In the genomic region with DNA sequence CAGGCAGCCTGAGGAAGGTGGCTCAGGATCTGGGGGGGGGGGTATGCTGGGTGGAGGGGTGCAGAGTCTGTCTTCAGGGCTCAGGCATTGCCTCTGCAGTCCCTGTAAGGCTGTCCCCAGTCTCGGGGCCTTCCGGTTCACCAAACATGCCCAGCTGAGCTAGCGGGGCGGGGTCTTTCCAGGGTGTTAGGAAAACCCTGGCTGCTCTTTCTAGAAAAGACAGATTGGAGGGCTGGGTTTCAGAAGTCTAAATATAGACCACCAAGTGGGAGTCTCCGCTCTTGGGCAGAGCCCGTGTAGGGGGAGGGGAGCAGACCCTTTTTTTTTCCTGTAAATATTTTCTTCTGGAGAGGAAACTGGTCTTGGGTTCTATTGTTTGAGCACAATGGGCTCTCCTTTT, we compare ENCODE assay signal across 8 mouse cellular contexts. TPM values are rescaled to one million over a fixed set of nuclear protein-coding genes. Genes with fewer than 3 reads are reported as not detected.
A peak's percentile ranks its signal among the peaks of the same experiment; 100 is the strongest.
DNase-seq lines count a peak whose midpoint lies in the region; ATAC-seq lines count a peak whose summit lies in the region.

No protein-coding gene starts in this region.

- H3K27me3 ChIP-seq in heart, embryonic 15.5 days: no peaks in the 10 kb centered on the region
- no peaks in the 10 kb centered on the region for H3K27me3 ChIP-seq in midbrain, embryonic 11.5 days (ENCODE audit: control insufficient read depth, insufficient read depth, low read length)

- no peak overlapping the region for H3K4me3 ChIP-seq in heart, embryonic 15.5 days
- no peak overlapping the region for H3K4me3 ChIP-seq in midbrain, embryonic 11.5 days (ENCODE audit: low read depth, low read length)

- no peaks in the 10 kb centered on the region for H3K9me3 ChIP-seq in heart, embryonic 15.5 days (replicated peaks)
- no peaks in the 10 kb centered on the region for H3K9me3 ChIP-seq in midbrain, embryonic 11.5 days (ENCODE audit: control insufficient read depth, low read length)

- peaks cover 13% of the 10 kb centered on the region for H3K36me3 ChIP-seq in heart, embryonic 15.5 days
- H3K36me3 ChIP-seq in midbrain, embryonic 11.5 days (ENCODE audit: control insufficient read depth, insufficient read depth, low read length): no peaks in the 10 kb centered on the region

- H3K4me2 ChIP-seq in heart, embryonic 15.5 days: peak overlapping the region; percentile 47
- H3K4me2 ChIP-seq in midbrain, embryonic 11.5 days: peak overlapping the region; percentile 23

- 6% methylated on average over 6 of the region's 6 CpGs for WGBS in heart, embryonic 15.5 days
- WGBS in midbrain, embryonic 11.5 days: 0% methylated on average over 6 of the region's 6 CpGs

- DNase-seq in frontal cortex, postnatal 10 days (ENCODE audit: low spot score in 2 of 2): peak; percentile 57 to 62
- DNase-seq in frontal cortex, postnatal 25 days (ENCODE audit: low spot score in 2 of 2): no peak
- peak; percentile 85 for DNase-seq in embryo, embryonic 11 days
- DNase-seq in kidney, postnatal 14 days: peak; percentile 79
- peak; percentile 90 for DNase-seq in midbrain, embryonic 11.5 days (ENCODE audit: low spot score, missing footprints)
- DNase-seq in ovary, postnatal 10 days (ENCODE audit: low spot score): no peak

- peaks cover 65% of the 10 kb centered on the region for H3K4me1 ChIP-seq in heart, embryonic 15.5 days (replicated peaks)
- peaks cover 17% of the 10 kb centered on the region for H3K4me1 ChIP-seq in midbrain, embryonic 11.5 days (ENCODE audit: control insufficient read depth, insufficient read depth, low read length)

- H3K9ac ChIP-seq in heart, embryonic 15.5 days: peak overlapping the region; percentile 34
- H3K9ac ChIP-seq in midbrain, embryonic 11.5 days (ENCODE audit: low read length): peak overlapping the region; percentile 44

- peak overlapping the region; percentile 93 for H3K27ac ChIP-seq in heart, embryonic 15.5 days
- H3K27ac ChIP-seq in midbrain, embryonic 11.5 days (ENCODE audit: low read depth, low read length): peak overlapping the region; percentile 59

- peak; percentile 76 for ATAC-seq in heart, embryonic 15.5 days (replicated peaks; ENCODE audit: insufficient number of reproducible peaks, insufficient read depth, low FRiP score, low read depth)
- peak; percentile 69 for ATAC-seq in midbrain, embryonic 11.5 days (ENCODE audit: low FRiP score)
- no peak for ATAC-seq in granulocyte monocyte progenitor cell, adult 5-6 weeks (replicated peaks; ENCODE audit: poor library complexity, severe bottlenecking)

RNA-seq across cellular contexts. Expression of a gene that starts 32.4 kb away (rescaled TPM):
- polyA plus RNA-seq in heart, embryonic 15.5 days (2015; fragmentation: Nextera tagmentation; extraction: Ambion mirVana): 43.0 and 57.4 TPM in 2 replicates
- polyA plus RNA-seq in midbrain, embryonic 11.5 days (2014; fragmentation: Nextera tagmentation; extraction: Ambion mirVana): 10.3 and 10.6 TPM in 2 replicates
- total RNA-seq in granulocyte monocyte progenitor cell, adult 5-6 weeks (2014; fragmentation: Nextera tagmentation): 7.9 and 20.5 TPM in 2 replicates
- 6.2 and 9.6 TPM in 2 replicates for total RNA-seq in granulocyte monocyte progenitor cell, adult 5-6 weeks (2017)

RNA-seq across cellular contexts. Expression of a gene that starts 53.1 kb away (rescaled TPM):
- polyA plus RNA-seq in heart, embryonic 15.5 days (2015; fragmentation: Nextera tagmentation; extraction: Ambion mirVana): 79.3 and 89.3 TPM in 2 replicates
- 129 and 155 TPM in 2 replicates for polyA plus RNA-seq in midbrain, embryonic 11.5 days (2014; fragmentation: Nextera tagmentation; extraction: Ambion mirVana)
- total RNA-seq in granulocyte monocyte progenitor cell, adult 5-6 weeks (2014; fragmentation: Nextera tagmentation): 3,079 and 3,298 TPM in 2 replicates
- total RNA-seq in granulocyte monocyte progenitor cell, adult 5-6 weeks (2017): 2,139 and 2,991 TPM in 2 replicates

RNA-seq across cellular contexts. Expression of a gene that starts 53.1 kb away (rescaled TPM):
- polyA plus RNA-seq in heart, embryonic 15.5 days (2015; fragmentation: Nextera tagmentation; extraction: Ambion mirVana): 8.3 and 9.3 TPM in 2 replicates
- polyA plus RNA-seq in midbrain, embryonic 11.5 days (2014; fragmentation: Nextera tagmentation; extraction: Ambion mirVana): 9.2 and 9.3 TPM in 2 replicates
- total RNA-seq in granulocyte monocyte progenitor cell, adult 5-6 weeks (2014; fragmentation: Nextera tagmentation): 9.6 and 14.7 TPM in 2 replicates
- 2.8 and 3.2 TPM in 2 replicates for total RNA-seq in granulocyte monocyte progenitor cell, adult 5-6 weeks (2017)

Comparison
In these comparisons a context has a peak if more than half of its experiments do, and no peak if none do; other contexts are left out.
1. DNase-seq: peak in frontal cortex, postnatal 10 days (2 of 2), embryo, embryonic 11 days (single experiment), kidney, postnatal 14 days (single experiment) and midbrain, embryonic 11.5 days (single experiment); none in frontal cortex, postnatal 25 days (0 of 2) and ovary, postnatal 10 days (single experiment).